Mouse (Mus musculus) retina, postnatal 7 days (tissue): ENCODE data around the gene Adamts17.

Source experiments
- DNase-seq: peaks from one replicate; pipeline ENCODE4 v3.0.0-alpha.2; 2012; ENCODE audit warnings: low read depth, low spot score

Adamts17 gene

DNA sequence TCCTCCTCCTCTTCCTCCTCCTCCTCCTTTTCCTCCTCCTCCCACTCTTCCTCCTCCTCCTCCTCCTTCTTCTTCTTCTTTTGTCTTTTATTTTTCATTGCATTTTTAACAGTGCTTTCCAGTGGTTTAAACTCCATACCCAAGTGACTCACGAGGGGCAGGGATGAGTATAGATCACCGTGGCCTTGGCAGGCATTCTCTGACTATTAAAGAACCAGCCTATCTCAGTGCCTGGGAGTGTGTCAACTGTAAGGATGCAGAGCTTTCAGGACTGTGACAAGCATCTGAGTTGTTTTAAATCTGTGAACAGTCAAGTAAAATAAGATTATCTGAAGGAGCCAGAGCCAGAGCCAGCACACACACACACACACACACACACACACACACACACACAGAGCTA lies 130.7 kb downstream of the Adamts17 start:
- no peak for DNase-seq

GRCm38 (mm10) chr7:66970974-66971373 lies 131.4 kb downstream of the Adamts17 start:
- no peak for DNase-seq

DNA sequence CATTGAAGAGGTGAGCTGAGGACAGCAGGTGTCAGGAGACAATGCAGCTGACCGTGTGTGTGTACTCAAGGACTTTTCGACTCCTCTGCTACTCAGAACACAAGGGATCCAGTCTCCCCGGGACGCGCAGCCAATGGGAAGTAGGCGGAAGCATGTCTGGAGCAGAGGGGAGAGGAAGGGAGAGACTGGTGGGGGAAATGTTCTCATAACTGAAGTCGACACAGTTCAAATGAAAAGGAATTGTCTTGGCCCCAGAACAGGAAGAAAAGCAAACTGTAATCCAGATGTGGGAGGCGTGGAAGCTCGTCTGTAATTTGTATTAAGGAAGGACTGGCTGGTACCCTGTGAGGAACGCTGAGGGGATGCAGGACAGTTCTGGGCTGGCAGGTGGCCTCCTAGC lies 135.3 kb downstream of the Adamts17 start:
- no peak for DNase-seq

- no peak for DNase-seq
Measured at GRCm38 (mm10) chr7:66976371-66976770, 136.8 kb downstream of the Adamts17 start.

DNA sequence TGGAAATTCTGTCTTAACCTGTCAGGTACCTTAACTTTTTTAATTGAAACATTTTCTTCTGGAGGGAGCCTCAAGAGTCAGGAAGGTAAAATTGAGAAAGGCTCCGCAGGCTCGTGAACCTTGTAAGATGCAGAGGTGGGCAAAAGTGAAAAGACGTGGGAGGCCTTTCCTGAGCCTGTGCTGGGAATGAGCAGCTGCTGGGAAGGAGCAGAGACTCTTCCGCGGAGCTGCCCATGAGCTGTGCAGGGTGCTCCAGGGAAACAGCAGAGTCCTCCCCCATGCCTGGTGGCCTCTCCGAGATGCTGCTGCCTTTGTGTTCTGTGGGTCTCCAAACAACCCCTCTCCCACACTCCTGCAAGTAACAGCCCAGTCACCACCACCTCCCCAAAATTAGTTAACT lies 142.1 kb downstream of the Adamts17 start:
- DNase-seq = no peak

GRCm38 (mm10) chr7:66982084-66982483 lies 142.5 kb downstream of the Adamts17 start:
- DNase-seq = no peak

- DNase-seq = no peak
Measured at GRCm38 (mm10) chr7:66987671-66988070, 148.1 kb downstream of the Adamts17 start.

DNA sequence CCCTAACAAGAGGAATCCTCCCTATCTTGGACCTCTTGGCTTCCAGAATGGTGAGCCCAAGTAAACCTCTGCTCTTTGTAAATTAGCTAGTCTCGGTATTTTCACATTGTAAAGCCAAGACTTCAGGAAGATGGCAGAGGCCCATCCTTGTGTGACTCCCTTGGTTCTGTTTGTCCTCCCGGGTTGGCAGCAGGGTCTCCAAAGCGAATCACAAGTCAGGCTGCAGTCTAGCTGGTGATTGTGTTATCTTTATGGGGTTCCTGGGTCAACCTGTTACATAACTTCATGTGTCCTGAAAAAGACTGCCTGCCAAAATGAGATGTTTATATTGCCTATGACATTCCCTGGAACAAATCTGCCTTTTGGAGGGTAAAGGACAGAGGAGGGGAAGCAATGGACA lies 148.9 kb downstream of the Adamts17 start:
- DNase-seq = no peak

DNA sequence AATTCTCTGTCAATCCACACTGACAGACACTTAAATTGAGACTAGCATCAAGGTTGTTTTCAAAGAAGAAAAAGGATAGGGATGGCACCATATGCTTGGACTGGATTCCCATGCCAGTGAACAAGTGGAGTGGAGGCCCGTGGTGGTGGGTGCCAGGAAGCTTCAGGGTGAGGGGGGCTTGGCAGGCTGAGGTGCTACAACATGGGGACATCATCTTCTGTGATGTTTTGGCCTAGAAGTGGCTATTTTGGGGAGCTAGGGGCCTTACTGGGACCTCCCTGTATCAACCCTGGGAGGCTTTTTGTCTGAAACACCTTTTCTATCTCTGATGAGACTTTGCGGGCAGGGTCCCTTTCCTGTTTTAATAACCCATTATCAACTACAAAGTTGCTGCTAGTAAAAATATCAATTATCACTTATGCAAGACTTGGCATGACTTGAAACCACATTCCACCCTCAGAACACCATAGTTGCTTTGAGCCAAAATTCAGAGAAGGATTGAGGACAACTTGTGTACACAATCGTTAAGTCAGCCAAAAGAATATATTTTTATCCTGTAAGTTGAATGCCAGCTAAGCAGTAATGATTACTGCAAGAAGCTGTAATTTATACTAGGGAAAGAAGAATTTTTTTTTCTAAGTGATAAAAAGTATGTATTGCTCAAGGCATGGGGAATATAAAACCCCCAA lies 150.0 kb downstream of the Adamts17 start:
- DNase-seq = no peak

- no peak for DNase-seq
Measured at GRCm38 (mm10) chr7:66998821-66999220, 159.3 kb downstream of the Adamts17 start.

DNA sequence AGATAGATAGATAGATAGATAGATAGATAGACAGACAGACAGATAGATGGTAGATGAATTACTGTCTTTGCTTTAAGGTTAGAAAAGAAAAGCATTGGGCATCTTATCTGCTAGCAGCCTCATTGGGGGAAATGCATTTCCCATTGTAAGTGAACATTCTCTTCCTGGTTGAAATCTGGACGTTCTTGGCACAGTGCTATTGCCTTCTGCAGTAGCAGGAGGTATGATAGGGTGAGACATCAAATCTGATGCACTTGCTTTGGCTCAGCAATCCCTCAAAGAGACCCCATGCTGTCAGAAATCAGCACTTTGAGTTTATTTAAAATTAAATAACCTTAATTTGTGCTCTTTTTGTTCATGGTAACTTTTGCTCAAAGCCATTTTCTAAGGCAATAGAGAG lies 164.1 kb downstream of the Adamts17 start:
- no peak for DNase-seq

- no peak for DNase-seq
Measured at GRCm38 (mm10) chr7:67004220-67004619, 164.7 kb downstream of the Adamts17 start.

- no peak for DNase-seq
Measured at GRCm38 (mm10) chr7:67009841-67010240, 170.3 kb downstream of the Adamts17 start.

DNA sequence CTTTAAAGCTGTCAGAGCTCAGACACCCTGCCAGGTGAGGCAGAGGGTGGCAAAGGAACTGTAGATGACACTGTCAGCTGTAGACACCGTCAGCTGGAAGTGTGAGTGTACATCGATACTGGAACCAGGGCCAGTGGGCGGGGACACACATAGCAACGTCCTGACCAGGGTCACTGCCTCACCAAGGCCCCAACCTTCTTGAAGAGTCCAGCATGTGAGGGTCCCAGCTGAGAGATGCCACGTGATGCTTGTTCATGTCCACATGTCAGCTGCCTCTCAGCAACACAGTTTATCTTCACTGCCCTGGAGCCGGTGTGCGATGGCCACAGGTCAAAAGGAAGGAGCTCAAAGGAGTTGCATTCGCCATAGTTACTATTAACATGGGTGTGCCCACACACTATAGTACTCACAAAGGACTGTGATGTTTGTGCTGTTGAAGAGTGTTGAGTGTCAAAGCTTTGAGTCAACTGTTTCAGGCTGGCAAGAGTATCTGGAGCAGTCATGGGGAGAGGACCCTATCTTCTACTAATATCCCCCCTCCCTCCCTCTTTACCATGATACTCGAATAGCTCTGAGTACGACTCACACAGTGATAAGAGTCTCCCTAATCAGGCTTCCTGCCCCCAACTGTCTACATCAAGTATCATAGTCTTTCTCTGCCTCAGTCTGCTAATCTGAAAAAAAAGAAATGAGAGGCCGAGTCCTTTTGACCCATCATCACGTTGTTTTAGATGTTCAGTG lies 172.6 kb downstream of the Adamts17 start:
- no peak for DNase-seq

- DNase-seq = no peak
Measured at GRCm38 (mm10) chr7:67013211-67013895, 173.8 kb downstream of the Adamts17 start.

GRCm38 (mm10) chr7:67019937-67020336 lies 180.4 kb downstream of the Adamts17 start:
- no peak for DNase-seq

DNA sequence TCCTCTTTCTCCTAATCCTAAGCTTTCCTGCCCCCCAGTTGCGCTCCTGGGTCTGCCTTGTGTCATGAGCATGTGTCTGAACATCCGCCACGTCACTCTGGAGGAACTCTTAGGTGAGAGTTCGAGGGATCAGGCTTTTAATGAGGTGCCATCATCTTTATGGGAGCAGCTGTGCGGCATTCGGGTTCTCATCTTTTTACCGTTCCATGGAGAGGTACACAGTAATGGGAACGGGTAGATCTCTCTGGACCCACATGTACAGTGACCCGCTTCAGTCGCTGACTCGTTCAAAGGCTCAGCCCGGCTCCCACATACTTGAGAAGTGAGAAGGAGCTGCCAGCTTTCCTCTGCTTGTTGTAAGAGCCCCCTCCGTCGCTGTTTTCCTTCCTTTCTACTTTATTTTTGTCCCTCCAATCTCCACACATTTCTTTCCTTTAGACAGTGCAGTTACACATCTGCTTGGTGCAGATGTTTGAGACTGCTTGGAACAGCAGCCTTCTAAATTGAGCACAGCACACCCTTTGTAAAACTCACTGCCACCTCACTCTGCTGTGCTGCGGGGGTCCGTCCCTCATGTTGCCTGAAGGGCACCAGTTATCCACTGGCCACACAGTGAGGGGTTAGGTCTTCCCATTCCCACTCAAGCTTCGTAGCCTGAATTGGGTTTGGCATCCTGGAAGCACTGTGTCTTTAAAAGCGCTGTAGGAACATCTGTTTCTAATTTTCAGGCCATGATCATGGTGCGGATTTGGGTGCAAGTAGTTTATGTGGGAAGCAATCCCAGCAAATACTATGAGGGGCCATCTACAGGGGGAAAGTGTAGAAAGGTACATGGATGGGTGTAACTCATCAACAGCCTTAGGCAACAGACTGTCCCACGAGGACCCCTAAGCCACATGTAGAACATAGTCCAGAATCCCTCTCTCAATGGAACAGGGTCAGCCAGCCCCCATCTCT lies 186.9 kb downstream of the Adamts17 start:
- no peak for DNase-seq

DNA sequence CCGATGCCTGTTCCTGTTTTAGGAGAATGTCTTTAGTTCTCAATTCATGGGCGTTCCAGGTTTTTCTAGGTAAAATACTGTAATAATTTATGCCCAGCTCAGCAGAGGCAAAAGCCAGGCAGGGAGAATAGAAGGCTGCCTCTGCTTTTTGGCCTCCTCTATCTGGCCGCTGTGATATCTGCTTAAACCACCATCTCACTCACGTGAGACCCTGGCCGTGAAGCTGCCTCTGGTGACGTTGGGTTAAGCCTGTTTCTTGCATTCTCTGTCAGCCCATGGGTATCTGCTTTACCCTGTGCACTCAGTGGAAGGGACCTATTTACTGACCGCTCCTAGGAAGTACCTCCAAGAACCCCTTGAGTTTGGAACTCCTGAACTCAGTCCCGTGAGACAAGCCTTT lies 187.7 kb downstream of the Adamts17 start:
- DNase-seq = no peak

- no peak for DNase-seq
Measured at GRCm38 (mm10) chr7:67027696-67028095, 188.2 kb downstream of the Adamts17 start.

DNA sequence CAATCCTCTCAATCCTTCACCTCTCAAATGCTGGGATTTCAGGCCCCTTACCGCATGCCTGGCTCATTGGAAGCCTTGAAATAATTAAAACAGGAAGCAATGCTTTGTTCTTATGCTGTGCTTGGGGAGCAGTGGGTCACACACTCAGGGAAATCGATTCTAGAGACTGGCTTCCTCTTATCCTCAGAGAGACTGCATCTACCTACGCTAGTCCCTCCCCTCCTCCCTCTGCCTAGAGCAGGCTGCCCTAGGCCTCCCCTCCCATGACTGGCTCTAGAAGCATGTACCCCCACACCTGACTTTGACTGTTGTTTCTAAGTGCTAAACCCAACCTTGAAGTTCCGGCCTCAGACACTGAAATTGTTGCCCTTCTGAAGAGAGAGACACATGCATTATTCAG lies 189.4 kb downstream of the Adamts17 start:
- DNase-seq = no peak

DNA sequence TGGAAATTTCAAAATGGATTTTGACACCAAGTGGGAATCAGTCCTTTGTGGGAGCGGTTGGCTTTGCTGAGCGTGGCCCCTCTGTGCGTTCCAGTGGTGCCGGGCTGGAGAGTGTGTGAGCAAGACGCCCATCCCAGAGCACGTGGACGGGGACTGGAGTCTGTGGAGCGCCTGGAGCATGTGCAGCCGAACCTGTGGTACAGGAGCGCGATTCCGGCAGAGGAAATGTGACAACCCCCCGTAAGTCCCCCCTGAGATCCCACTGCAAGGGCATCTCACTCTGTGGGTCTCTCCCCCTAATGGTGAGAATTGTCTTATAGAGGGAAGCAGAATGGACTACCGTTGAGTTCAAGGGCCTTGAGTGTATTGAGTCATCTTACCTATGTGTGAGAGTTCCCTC lies 189.9 kb downstream of the Adamts17 start:
- DNase-seq = no peak

DNA sequence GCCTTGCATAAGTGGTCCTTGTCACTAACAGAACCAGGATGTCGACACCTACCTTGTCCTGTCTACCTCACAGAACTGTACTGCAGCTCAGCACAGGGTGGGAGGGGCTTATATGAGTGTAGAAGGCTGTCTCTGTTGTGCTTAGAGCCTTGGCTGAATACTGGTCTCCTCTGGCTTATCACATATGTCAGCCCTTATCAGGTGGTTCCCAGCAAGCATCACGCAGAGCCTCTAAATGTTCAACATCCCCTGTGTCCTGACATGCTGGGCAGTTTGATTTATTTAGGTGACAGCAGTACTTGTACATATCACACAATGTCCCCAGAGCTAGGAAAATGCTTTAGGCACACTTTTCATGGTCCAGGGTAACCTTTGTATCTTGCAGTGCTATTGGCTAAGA lies 191.7 kb downstream of the Adamts17 start:
- DNase-seq = no peak
